Comparison of ENCODE assay signal across 19 mouse cellular contexts in genomic region chr2:128193411-128193810, GRCm38 (mm10).
DNase-seq lines count a peak whose midpoint lies in the region.
"Had no signal": no experiment of that assay in that cellular context is flagged by ENCODE, and none has a peak within 500 bp of the region (broad histone marks: within the 10 kb centered on the region; RNA-seq: fewer than 3 reads in every experiment).

No protein-coding gene starts in this region.

- no peaks in the 10 kb centered on the region for H3K36me3 ChIP-seq in heart, embryonic 10.5 days
- H3K36me3 ChIP-seq: embryonic facial prominence, embryonic 12.5 days; forebrain, embryonic 15.5 days; hindbrain, embryonic 13.5 days had no signal

- 64% methylated on average over 4 of the region's 4 CpGs for WGBS in heart, embryonic 10.5 days

- H3K9me3 ChIP-seq in heart, embryonic 10.5 days = no peaks in the 10 kb centered on the region
- H3K9me3 ChIP-seq: embryonic facial prominence, embryonic 12.5 days; forebrain, embryonic 15.5 days; hindbrain, embryonic 13.5 days had no signal

- H3K4me1 ChIP-seq in heart, embryonic 10.5 days = peaks cover 12% of the 10 kb centered on the region
- H3K4me1 ChIP-seq: forebrain, embryonic 15.5 days; hindbrain, embryonic 13.5 days had no signal

- intact Hi-C loops in heart, postnatal 14 days (cut with DNase I) = no loop called here

- no peaks in the 10 kb centered on the region for H3K27me3 ChIP-seq in heart, embryonic 10.5 days (ENCODE audit: insufficient read depth, poor library complexity, severe bottlenecking)
- H3K27me3 ChIP-seq: CH12.LX; embryonic facial prominence, embryonic 12.5 days; forebrain, embryonic 15.5 days; Patski had no signal

- no peak overlapping the region for H3K4me3 ChIP-seq in heart, embryonic 10.5 days
- H3K4me3 ChIP-seq: embryonic facial prominence, embryonic 12.5 days; forebrain, embryonic 15.5 days; hindbrain, embryonic 13.5 days had no signal

- 0 out of 2 replicates have a peak overlapping the region, but pooled peaks have one; percentile 22 for H3K27ac ChIP-seq in heart, embryonic 10.5 days
- H3K27ac ChIP-seq: embryonic facial prominence, embryonic 12.5 days; forebrain, embryonic 15.5 days; hindbrain, embryonic 13.5 days had no signal

- DNase-seq in heart, embryonic 10.5 days (ENCODE audit: low spot score) = no peak
- no peak for DNase-seq in heart, postnatal 14 days
- peak; percentile 81 to 83 for DNase-seq in kidney, adult 8-10 months
- DNase-seq in kidney, postnatal 4 days = no peak
- peak; percentile 8 for DNase-seq in urinary bladder, postnatal 14 days (ENCODE audit: low spot score)
- no peak for DNase-seq in urinary bladder, postnatal 36 days (ENCODE audit: low spot score in 2 of 2)
- DNase-seq in kidney, postnatal 36 days = peak; percentile 85 to 89
- no peak for DNase-seq in layer of hippocampus, postnatal 25 days (ENCODE audit: extremely low spot score in 1 of 2, low spot score in 1 of 2)
- DNase-seq: adrenal gland, postnatal 14 days; cerebellum, adult 18-20 months; cerebellum, adult 9-11 months; gastrocnemius, postnatal 36 days; heart, adult 11 months; heart, postnatal 10 days had no signal

Comparison
In these comparisons a context has a peak if more than half of its experiments do, and no peak if none do; other contexts are left out.
1. DNase-seq: peak in kidney, adult 8-10 months (2 of 2), urinary bladder, postnatal 14 days (single experiment) and kidney, postnatal 36 days (2 of 2); none in heart, embryonic 10.5 days (single experiment), heart, postnatal 14 days (0 of 2), kidney, postnatal 4 days (0 of 2), urinary bladder, postnatal 36 days (0 of 2) and layer of hippocampus, postnatal 25 days (0 of 2).